Mouse (Mus musculus): ENCODE results near the gene Hoxc11.

- TF ChIP-seq CTCF (conservative IDR thresholded peaks at IDR 0.05; ENCODE audit: low read length), result no peak
- TF ChIP-seq NANOG (IDR thresholded peaks at IDR 0.05; ENCODE audit: borderline replicate concordance, low read length), result no peak
Measured at GRCm38 (mm10) chr15:103006326-103006725, 52.1 kb downstream of the Hoxc11 start.

All from E14TG2a.4 (cell line).